Mouse (Mus musculus): Measurements from ENCODE around the gene Rbp2.

DNA sequence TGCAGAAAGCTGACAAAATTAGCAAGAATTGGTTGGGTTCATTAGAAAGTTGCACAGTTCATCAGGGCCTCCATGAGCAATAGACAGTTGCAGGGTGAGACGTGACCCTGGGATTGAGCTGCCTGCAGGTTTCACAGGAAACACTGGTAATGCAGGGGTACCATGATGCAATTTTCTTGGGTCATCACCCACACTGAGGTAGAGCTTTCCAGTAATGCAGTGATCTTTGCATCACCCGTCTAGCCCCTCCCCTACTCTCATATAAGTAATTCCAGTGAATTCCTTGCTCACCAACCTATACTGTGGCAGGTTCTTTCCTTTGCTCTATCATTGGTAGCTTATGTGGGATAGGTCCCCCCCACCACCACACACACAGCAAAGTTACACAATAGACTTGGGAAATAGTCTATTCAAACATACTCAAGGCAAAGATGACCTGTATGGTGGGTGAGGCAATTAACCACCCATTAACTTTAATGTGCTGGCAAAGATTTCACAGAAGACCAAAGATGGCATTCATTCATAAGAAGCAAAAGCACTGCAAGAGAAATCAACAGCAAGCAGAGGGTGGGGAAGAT, 5.7 kb upstream of the Rbp2 start:
- TF ChIP-seq POLR2A (IDR thresholded peaks at IDR 0.05; ENCODE audit: borderline replicate concordance, extremely low read depth, insufficient read depth, insufficient read length, poor library complexity, severe bottlenecking) (no peak), CTCF (IDR thresholded peaks at IDR 0.05; ENCODE audit: borderline replicate concordance, extremely low read depth, insufficient read depth, insufficient read length) (no peak)
